Mouse (Mus musculus) c-Kit-positive CD71-negative TER-119-negative erythroid progenitor cells, embryonic 14.5 days (primary cell): ENCODE measurements around the gene Trappc6b.
"Not testable (repeated sequence)": the region's sequence is repeated elsewhere in the genome, so short reads cannot be mapped to it uniquely, and the experiment has no call there.

ENCODE experiments used
- DNase-seq: peaks from one replicate; pipeline ENCODE4 v3.0.0-alpha.2; 2013; ENCODE audit warnings: low read depth

Gene Trappc6b

DNA sequence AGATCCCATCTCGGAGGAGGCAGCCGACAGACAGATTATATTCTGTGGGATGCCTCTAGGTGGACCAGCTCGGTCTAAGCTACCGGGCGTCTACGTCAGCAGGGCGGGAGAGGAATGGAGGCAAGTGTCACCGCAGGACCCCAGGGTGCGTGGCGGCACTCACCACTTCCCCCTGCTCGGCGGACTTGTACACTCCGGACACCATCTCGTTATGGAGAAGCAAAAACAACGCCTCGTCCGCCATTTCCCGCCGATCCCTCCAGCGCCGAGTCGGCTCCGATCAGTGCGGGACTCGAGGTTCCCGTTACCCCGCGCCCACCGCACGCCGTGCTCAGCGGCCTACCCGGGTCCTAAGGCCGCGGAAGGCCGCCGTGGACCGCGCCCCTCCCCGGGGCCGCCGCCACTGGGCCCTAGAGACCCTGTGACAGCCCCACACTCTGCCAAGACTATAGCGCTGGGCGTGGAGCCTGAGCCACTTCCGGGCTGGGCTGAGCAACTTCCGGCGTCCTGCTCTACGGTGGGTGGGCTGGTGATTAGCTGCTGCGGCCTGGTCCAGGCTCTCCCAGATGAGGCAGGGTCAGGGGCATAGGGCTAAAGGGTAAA is at the start of gene Trappc6b:
Gene Trappc6b, minus strand, starts transcription at position 480 of the 603 bp plus-strand sequence.
- DNase-seq: peak; percentile 62

DNA sequence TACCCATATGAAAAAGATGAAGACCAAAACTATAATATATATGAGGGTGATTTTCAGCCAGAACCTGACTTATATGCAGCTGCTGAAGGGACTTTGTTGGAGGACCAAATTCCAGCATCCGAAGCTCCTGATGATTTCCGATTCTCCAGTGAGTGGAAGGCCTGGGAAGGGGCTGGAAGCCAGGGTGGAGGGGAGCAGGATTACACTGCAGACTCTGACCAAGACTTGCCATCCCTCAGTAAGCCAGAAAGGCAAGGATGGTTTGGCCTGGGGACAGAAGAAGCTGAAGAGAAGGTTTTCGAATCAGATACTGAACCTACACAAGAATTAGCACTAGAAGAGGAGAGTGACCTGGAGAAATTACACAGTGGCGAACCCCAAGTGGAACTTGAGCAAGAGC is 46.7 kb upstream of the Trappc6b start:
- no peak for DNase-seq

DNA sequence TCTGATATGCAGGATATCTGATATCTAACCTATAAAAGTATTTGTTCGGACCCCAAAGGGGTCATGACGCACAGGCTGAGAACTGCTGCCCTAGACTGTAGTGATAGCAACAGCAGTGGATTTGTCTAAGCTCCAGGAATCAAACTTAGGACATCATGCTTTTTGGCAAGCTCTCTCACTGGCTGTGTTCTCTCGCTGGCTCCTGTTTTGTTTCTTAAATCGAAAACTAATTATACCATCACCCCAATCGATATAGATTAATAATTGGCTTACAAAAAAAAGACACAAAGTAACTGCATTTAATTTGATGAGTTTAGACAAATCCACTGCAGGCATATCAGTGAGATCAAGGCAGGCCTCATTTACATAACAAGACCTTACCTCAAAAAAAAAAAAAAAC is 45.2 kb upstream of the Trappc6b start:
- no peak for DNase-seq

DNA sequence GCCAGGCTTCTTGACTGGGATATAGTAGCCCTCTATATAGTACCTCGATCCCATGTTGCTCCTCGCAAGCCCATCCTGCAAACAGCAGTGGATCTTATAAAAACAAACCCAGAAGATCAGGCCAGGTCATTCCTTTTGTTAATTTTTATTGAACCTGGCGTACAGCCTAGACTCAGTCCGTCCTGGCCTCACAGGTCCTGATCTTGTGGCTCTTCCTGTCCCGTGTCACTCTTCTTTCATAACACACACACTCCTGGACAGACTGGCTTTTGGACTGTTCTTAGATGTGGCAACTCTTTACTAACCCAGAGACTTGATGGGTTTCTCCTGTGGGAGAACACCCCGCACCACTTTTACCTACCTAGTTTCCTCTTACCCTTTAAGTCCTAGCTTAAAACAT is 44.6 kb upstream of the Trappc6b start:
- no peak for DNase-seq

DNA sequence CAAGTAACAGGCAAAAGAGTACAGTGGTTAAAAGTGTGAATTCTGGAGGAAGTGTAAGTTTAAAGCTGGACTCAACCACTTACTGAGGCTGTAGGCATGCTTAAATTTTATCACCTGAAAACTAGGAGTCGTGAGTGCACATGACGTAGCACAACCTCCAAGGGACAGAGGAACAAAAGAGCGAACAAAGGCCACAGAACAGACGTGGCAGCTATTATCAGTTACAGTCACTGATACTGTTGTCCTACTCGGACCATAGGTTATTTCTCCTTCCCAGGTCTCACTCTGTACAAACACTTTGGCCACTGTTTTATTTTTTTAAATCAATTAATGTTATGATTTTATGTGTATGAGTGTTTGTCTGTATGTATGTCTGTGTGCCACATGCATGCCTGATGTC is 43.5 kb upstream of the Trappc6b start:
- no peak for DNase-seq

- DNase-seq: no peak
These were observed 34.1 kb upstream of the Trappc6b start, which contains the start of gene Mia2 for GRCm38 (mm10) chr12:59095104-59096025. Gene Mia2 (plus strand): TSS chr12:59095799.

GRCm38 (mm10) chr12:59093543-59093942 is 32.3 kb upstream of the Trappc6b start:
- no peak for DNase-seq

DNA sequence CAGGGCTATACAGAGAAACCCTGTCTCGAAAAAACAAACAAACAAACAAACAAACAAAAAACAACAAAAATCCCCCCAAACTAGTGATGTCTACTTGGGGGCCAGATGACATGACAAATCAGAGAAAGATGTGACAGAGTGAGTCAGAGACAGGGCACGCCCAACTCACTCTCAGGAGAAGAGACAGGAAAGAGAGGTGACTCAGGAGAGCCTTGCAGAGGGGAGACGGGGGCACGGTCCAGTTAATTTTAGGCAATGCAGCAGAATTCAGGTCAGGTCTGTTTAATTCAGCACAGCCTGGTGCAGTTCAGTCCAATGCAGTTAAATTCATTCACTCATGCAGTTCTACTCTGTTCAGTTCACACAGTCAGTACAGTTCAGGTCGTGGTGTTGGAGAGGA is 24.9 kb upstream of the Trappc6b start:
- DNase-seq: no peak

GRCm38 (mm10) chr12:59084446-59084845 is 23.2 kb upstream of the Trappc6b start:
- no peak for DNase-seq

GRCm38 (mm10) chr12:59080461-59080860 is 19.2 kb upstream of the Trappc6b start:
- DNase-seq: no peak

DNA sequence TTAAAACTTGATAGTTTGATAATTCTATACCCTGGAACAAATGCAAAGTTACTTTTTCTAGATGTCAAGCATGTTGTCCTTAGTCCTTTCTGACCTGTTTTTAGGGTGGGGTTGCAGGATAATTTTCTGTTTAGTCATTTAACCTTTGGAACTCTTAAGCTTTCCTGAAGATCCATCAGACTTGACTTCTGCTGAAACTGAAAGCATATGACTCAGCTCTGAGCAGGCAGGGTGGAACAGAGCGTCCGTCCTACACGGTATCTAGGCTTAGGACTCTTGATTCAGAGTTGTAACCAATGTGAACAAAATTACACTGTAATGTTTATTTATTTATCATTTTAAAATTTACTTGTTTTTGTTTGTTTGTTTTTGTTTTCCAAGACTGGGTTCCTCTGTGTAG is 16.6 kb upstream of the Trappc6b start:
- no peak for DNase-seq

DNA sequence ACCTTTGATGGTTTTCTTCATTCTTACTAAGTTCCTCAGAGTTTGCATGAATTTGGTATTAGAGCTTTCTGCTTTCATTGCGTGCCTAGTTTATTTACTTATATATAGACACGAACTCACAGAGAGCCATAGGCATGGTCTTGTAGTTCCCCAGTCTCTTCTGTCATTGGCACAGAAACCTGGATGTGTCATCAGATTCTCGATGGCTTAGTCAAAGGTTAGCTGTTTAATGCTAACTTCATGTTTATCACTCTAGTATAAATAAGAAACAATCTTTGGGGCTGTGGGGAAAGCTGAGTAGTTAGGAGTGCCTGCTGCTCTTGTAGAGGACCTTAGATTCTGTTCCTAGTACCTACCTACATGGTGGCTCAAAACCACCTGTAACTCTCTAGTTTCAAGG is 15.7 kb upstream of the Trappc6b start:
- DNase-seq: no peak

DNA sequence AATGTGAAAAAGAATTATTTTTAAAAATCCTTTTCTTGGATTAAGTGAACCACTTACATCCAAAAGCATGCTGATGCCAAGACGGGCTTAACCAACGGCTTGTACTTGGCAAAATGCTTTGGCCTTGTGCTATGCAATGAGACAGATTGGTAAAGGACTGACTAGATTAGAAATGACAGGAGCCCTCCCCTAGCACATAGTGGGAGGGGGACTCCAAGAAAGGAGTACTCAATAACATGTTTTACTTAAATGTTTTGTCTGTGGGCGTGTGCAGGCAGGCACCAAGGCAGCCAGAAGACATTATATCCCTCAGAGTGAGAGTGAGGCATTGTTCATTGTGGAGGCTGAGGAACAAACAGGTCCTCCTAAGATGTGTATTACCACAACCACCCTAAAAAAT is 12.8 kb upstream of the Trappc6b start:
- DNase-seq: no peak

DNA sequence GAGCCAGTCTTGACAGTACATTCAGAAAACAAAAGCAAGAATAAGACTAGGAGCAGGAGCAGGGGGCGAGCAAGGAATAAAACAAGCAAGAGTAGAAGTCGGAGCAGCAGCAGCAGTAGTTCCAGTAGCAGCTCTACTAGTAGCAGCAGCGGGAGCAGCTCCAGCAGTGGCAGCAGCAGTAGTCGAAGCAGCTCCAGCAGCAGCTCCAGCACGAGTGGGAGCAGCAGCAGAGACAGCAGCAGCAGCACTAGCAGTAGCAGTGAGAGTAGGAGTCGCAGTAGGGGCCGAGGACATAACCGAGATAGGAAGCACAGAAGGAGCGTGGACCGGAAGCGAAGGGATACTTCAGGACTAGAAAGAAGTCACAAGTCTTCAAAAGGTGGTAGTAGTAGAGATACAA is 11.0 kb upstream of the Trappc6b start:
- DNase-seq: no peak

GRCm38 (mm10) chr12:59068791-59069190 is 7.5 kb upstream of the Trappc6b start:
- DNase-seq: no peak

GRCm38 (mm10) chr12:59067095-59067494 is 5.8 kb upstream of the Trappc6b start:
- no peak for DNase-seq

GRCm38 (mm10) chr12:59066448-59067077 is 5.3 kb upstream of the Trappc6b start, which contains the start of gene Pnn:
Gene Pnn (plus strand): TSS chr12:59066884.
- DNase-seq: peak; percentile 92

GRCm38 (mm10) chr12:59065776-59066175 is 4.5 kb upstream of the Trappc6b start:
- DNase-seq: no peak

DNA sequence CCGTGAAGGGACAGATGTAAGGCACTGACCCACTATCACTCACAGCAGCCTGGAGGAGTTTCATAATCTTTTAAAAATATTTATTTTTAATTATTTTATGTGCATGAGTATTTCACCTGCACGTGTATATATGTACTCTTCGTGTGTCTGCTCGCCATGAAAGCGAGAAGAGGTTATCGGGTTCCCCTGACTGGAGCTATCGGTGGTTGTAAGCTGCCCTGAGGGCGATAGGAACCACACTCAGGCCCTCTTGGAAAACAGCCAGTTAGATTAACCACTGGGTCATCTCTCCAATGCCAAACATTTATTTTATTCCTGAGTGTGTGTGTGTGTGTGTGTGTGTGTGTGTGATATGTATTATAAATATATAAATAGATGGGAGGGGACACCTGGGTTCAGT is 3.6 kb upstream of the Trappc6b start:
- no peak for DNase-seq

GRCm38 (mm10) chr12:59060322-59060721 is 950 bp downstream of the Trappc6b start:
- no peak for DNase-seq

DNA sequence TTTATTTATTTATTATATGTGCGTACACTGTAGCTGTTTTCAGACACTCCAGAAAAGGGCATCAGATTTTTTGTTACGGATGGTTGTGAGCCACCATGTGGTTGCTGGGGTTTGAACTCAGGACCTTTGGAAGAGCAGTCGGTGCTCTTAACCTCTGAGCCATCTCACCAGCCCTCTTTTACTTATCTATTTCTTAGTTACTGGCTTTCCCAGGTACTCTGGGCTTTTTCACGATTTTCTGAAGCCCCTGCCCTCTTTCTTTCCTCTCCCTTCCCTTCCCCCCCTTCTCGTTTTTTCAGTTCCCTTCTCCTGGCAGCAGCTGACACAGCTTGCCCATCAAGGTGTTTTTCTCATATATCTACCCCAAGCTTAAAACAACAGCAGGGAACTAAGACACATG is 3.0 kb downstream of the Trappc6b start:
- DNase-seq: not testable (repeated sequence)

- DNase-seq: no peak
These were observed 5.0 kb downstream of the Trappc6b start for GRCm38 (mm10) chr12:59056222-59056621.
